Mouse (Mus musculus) megakaryocyte progenitor cell, adult 5-6 weeks (primary cell): ENCODE data around the gene Rogdi. TPM values are rescaled to one million over a fixed set of nuclear protein-coding genes. Genes with fewer than 3 reads are reported as not detected.
A peak's percentile ranks its signal among the peaks of the same experiment; 100 is the strongest.

Experiments
- ATAC-seq: replicated peaks from 2 replicates; pipeline ENCODE4 v1.8.0; 2016; ENCODE audit warnings: mild to moderate bottlenecking, moderate TSS enrichment, inconsistent platforms; ENCODE audit not compliant: poor library complexity
- total RNA-seq, 2 experiments: library from RNA; stranded (forward) in 1 of 2; stranded (reverse) in 1 of 2; fragments of 157-497, 149-512 nt in 1 of 2; fragments of 200-1000 nt in 1 of 2; gene quantifications; 2 replicates each; pipeline versions ENCODE4 v1.2.3 to v1.2.4; 2015 to 2017

Rogdi gene
- total RNA-seq, 2 experiments from 2014 or later: 23.4 to 45.8 TPM

DNA sequence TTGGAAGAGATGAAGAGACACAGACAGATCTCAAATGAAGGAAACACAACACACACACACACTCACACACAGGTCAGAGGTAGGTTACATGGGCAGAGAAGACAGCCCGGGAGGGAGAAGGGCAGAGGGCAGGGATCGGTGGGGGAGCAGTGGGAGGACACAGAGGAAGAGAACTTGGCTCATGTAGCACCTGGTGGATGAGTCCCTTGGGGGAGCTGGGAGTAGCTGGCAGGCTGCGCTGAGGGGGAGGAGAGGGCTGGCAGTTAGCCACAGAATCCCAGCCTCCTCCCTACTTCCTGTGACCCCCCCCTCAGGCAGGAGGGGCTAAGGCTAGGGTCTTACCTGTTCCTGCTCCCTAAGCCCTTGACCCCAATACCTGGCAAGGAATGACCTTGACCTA is 15.8 kb downstream of the Rogdi start, which contains the start of gene Sept12:
Sept12 (minus strand) TSS at position 300 of the 400 bp plus-strand sequence.
- no peak for ATAC-seq

DNA sequence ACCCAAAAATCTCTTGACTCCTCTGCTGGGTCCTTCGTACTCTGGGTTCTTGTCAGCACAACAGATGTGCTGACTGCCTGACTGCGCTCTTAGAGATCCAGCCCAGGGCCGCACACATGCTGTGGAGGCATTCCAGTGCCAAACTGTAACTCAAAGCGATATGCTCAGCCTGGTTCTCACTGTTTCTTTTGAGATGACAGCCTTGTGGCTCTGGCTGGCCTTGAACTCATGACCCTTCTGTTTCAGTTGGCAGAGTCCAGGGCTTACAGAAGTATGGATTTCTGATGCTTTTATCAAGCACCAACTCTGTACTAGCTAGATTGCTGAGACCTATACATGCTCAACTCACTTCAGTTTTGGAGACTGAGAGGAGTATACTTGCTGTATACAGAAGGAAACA is 20.1 kb downstream of the Rogdi start:
- no peak for ATAC-seq

DNA sequence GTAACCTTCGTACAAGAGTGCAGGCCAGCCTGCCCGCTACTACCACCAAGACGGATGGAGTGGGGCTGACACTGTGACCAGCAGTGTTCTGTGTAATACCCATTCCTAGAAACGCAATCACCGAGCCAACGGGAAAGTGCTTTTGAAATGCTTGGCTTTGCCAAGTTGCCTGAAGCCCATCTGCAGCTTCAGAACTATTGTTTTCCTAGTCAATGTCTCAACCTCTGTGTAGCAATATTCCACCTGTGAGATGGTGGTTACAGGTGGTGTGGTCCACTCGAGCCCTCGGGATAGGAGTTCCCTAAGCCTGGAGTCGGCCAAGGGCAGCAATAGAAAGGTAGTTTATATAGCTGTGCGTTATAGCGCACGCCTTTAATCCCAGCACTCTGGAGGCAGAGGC is 28.6 kb downstream of the Rogdi start:
- no peak for ATAC-seq

DNA sequence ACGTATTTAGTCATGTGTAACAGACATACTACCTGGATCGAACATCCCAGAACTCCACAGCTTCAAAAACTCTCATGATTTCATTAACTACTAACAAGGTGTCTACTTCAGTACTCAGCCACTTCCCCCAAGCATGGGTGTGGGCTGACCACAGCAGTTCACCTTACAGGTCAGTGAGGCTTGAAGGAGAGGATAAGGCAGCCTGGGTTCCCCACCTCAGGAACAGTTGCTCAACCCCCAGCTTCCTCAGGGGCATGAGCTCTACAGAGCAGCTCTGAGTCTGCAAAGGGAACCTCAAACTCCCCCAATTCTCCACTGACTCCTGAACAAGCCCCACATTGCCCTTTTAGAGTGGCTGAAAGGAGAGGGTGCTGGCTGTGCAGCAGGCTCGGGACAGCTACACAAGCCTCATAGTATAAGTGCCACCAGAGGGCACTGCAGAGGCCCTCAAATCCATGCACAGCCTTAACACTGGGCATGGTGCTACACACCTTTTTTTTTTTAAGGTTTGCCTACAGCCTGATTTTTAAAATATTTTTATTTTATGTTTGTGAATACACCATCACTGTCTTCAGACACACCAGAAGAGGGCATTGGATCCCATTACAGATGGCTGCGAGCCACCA is 33.5 kb downstream of the Rogdi start:
- ATAC-seq: peak; percentile 82

DNA sequence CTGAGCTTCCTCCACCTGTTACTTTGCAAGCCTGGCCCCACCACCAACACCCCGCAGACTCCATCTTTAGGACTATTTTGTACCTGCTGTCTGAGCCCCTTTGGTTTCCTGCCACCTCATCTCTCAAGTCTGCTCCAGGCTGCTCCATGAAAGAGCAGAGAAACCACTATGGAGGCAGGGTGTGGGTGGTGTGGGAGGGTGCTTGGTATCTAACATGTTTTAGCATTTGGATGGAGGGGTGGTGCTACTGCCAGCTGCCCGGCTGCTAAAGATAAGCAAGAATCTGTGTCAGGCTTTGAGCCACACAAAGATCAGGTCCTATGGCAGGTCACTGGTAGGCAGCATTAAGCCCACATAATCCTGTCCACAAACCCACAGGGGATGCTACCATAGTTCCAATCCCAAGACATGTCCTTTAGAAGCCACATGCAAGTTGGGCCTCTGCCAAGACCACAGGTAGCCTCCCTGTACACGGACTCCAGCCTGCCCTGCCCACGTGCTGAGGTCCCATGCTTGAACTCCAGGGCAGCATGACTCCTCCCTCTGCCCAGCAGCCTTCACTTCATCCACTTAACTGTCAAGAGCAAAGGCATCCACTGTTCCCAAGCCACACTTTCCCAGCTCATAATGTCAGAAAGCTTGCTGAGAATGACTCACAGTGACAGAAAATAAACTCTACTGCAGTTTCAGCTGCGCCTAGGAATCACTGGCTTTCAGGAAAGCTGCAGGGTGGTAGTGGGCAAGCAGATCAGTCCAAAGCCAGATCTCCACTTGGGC is 34.9 kb downstream of the Rogdi start:
- ATAC-seq: peak; percentile 73

DNA sequence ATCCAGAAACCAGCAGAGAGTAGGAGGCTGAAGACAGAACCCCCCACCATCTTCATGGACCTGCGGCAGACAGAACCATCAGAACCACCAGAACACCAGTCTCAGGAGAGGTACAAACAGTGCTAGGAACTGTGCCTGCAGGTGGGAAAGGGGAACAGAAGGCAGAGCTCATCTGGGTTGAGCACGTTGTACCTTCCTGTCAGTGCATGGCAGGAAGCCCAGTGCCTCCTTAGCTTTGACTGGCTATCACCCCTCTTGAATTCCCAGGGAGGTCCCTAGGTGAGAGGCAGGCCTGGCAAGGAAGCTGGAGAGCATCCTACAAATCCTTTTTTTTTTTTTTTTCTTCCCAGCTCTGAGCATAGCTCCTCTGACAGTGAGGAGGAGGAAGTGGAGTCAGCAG is 37.2 kb downstream of the Rogdi start:
- no peak for ATAC-seq

DNA sequence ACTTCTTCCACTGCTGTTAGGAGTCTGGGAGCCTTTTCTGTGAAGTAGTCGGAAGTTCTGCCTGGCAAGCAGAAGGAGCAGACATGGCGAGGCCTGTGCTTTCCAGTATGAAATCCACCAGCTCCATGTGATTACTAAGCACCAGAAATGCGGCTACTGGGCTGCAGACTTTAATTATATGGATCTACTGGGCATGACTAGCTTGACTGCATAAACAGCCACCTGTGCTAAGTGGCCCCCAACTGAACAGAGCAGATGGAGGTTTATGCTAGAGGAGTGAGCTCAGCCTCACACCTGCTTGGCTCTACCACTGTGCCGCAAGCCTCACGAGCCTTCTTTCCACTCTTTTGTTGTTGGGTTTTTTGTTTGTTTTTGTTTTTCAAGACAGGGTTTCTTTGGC is 38.8 kb downstream of the Rogdi start:
- ATAC-seq: no peak

DNA sequence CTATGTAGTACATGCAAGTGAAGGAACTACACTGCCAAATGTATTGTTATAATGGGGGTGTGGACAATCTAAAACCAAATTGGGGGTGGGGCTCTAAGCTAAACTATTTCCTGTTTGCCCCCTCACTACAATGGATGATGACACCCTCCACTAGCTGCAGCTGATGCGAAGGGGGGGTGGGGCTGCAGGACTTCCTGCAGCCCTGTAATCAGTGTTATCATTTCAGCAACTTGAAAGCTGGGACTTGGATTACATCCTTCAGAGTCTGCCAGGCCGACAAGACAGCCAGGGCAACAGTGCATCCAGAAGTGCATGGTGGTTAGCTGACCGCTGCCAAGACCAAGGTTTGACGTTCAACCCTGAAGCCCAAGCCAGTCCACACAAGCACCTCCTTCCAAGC is 41.7 kb downstream of the Rogdi start:
- no peak for ATAC-seq

DNA sequence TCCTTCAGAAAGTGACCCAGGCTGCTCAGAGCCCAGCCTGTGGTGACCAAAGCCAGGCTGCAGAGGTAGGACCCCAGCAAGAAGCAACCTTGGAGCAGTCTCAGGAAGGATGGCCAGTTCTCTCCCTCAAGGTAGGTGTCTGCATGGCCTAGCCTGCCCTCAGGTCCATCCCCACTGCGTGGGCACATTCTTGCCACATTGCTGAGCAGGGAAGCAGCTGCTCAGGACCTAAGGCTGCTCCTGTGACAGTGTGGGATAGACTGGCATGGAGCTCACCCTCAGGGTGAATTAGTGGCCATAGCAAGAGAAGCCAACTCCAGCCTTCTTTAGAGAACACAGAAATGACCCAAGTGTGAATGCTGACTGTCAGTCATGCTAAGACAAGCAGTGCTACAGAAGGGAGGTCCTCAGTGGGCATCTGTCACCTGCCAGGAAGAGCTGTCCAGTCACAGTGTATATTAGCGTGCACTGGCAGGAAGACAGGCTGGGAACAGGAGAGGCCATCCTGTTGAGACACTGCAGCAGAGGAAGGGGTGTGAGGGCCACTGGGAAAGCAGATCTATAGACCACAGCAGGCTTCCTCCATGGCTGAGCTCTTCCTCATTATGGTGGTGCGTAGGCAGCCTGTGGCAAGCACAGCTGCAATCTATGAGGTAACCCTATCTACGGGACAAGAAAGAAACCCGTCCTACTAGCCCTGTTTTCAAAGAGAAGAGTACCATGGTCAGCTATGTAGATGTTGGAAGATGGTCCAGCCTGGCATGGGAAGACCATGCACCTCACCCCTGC is 44.1 kb downstream of the Rogdi start:
- peak; percentile 95 for ATAC-seq

DNA sequence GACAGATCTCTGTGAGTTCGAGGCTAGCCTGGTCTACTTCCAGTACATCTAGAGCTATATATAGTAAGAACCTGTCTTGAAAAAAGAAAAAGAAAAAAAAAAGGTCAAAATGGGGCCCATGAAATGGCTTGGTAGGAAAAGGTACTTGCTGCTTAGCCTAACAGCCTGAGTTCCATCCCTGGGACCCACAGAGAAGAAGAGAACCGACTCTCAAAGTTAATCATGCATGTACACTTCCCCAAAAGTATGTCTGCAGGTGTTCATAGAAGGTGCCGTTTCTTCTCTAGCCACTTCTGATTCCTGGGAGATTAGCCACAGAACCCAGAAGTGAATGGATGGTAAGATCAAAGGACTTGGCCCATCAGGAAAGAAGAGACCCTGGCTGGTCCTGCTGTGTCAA is 44.9 kb downstream of the Rogdi start:
- ATAC-seq: no peak

DNA sequence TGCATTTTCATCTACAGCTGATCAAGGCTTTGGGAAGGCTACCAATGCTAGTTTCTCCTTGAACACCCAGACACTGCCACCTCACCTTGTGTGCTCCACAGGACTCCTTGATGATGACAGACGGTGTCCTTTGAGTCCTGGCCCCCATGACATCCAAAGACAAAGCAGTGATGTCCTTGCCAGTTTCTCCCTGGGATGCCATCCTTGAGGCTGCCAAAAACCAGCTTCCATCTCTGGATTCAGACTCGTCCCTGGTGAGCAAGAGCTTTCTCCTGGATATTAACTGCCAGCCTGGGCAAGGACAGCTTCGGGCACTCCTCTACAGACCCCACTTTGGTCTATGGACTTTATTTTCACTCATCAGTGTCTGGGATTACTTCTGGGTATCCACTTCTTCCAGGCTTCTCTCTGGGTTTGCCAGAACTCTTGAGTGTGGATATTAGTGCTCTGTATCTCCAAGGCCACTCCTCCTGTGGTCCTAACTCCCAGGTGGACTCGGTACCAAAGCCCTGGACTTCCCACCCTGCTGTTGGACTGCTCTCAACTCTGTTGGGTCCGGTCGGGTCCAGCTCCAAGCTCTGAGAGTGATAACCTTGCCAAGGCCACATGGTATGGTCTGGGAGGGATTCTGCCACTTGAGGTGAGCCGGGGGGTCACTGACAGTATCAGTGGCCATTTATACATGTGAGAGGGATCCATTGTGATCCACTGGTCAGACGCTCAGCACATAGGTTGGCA is 47.8 kb downstream of the Rogdi start:
- no peak for ATAC-seq

DNA sequence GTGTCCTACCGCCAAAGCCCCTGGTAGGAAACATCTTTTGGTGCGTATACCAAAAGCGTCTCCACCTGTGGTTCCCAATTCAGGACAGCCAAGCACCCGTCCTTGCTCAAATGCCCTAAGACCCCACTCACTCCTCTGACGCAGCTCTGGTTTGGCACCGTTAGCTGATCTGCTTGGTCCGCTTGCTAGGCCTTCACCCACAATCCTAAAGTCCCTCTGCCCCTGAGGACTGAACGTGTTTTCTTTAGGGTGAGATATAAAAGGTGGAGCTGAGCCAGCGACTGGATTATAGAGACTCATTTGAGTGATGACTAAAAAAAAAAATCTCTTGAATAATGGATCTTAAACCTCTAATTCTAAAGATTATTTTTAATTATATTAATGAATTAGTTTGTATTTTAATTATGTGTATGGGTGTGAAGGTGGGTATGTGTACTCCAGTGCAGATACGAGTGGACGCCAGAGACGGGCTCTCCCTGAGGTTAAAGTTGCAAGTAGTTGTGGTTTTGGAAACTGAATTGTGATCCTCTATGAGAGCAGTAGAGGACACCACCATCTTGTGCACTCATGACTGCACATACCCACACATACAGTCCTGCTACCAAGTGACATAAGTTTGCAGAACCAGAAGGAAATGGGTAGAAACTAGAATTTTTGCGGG is 48.5 kb downstream of the Rogdi start:
- ATAC-seq: peak; percentile 2; the same call in 1 of the 2 replicates

DNA sequence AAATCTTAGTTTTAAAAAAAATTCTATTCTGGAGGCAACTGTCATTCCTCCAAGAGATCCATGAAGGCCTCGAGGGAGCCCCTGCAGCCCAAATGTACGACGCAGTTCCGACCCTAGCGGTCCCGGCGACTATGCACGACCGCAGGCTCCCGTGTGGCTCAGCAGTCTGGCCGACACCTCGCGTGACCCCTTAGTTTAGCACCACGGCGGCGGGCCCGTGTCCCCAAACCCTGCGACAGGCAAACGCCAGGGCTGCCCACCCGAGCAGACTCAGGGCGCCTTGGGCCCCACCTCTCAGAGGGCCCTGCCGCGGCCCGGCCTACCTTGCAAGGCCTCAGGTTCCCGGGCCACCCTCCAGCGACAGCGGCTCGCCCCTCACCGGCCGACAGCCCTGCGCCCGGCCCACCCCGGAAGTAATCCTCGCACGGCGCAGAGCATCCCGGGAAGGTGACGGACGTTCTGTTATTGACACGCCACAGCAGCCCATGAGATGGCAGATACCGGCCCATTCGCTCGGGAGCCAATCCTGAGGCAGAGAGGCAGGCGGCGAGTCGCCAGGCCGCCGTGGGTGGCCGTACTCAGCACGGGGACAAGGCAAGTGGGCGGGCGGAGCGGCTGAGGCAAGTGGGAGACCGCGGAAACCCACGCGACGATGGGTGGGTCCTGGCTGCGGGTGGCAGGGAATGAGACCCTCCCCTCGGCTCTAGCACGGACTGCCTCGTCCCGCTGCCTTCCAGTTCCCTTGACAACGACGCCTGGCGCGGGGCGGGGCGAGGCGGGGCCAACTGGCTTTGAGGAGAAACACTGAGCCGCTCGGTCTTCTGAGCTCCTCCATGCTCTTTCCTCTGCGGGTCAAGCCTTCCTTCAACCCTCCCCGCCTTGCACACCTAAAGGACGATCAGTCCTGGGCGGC is 49.3 kb downstream of the Rogdi start, which contains the start of gene Anks3:
Anks3 (minus strand) TSS at position 409 of the 913 bp plus-strand sequence.
- ATAC-seq: peak; percentile 91

DNA sequence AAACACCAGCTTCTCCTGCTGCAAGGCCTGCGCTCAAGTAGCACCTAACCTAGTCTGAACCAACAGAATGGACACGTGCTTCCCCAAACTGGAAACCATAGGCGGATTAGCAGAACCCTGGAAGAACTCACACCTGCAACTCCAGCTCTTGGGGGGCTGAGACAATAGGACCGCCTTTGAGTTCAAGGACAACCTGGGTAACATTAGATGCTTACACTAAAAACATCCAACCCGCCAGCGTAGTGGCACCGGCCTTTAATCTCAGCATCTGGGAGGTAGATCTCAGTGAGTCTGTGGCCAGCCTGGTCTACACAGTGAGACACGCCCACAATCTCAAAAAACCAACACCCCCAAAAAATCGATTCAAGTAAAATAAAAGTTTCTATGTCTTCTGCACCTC is 50.0 kb downstream of the Rogdi start:
- ATAC-seq: no peak

DNA sequence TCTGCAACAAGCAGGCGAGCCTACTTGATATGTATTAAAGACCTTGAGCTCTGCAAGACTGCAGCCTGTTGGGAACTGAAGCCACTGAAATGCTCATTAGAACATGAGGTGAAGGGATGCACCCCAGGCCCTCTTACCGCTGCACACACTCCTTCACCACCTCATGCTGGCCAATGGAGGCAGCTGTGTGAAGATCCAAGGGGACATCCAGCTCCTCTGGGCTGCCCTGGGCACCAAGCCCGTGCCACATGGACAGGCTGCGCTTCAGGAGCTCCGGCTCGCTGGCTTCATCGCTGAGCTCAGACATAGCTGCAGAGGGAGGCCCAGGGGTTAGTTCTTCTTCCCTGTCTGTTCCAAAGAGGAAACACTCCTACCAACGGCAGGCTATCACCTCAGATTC is 53.1 kb downstream of the Rogdi start:
- ATAC-seq: no peak
